Mouse (Mus musculus) embryo, embryonic 10 days (tissue): ENCODE data around the gene H2-Ob.

Source experiments
- DNase-seq: peaks from one replicate; pipeline ENCODE4 v3.0.0-alpha.2; 2015; ENCODE audit warnings: low spot score

H2-Ob gene

DNA sequence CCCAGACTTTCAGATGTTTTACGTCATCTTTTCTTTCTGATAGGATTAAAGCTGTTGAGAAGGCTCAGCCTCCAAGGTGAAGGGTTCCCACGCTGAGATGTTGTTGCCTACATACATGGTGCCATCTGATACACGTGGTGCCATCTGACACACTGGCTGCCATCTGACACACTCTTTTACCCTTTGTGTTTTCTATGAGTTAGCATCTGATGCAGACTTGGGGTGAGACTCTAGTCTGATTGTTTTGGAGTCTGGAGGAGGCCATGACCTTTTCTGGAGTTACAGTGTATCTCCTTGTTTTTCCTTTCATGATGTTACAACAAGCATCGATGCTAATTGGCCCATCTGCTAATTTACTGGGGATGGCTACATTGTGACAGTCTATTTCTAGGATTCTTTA, 6.0 kb downstream of the H2-Ob start:
- no peak for DNase-seq

DNA sequence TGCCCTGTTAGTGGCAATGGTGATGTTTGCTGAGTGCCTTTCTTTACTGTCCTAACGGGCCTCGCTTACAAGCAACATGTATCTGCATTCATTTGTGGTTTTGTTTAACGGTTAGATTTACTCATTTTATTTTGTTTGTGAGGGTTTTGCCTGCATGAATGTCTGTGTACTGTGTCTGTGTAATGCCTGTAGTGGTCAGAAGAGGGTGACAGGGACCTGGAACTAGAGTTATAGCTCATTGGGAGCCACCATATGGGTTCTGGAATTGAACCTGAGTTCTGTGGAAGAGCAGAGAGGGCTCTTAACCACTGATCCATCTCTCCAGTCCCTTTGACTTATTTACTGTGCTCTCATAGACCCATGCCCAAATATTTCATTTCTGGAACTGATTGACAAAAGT, 8.3 kb downstream of the H2-Ob start:
- no peak for DNase-seq

DNA sequence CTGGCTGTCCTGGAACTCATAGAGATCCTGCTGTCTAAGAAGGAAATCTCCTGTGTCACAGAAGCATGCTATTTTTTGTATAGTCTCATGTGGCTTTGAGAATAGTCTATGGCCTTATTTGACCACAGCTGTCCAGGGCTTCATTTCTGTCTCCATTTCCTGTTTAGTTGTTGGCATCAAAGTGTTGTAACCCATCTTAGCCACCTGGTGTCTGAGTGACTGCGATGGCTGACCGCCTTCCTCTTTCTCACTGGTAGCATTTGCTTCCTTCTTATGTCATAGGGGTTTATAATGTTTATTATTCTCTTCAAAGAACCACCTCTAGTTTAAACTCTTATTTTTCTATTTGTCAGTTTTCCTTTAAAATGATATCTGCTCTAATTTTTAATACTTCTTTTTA, 10.1 kb downstream of the H2-Ob start:
- no peak for DNase-seq

DNA sequence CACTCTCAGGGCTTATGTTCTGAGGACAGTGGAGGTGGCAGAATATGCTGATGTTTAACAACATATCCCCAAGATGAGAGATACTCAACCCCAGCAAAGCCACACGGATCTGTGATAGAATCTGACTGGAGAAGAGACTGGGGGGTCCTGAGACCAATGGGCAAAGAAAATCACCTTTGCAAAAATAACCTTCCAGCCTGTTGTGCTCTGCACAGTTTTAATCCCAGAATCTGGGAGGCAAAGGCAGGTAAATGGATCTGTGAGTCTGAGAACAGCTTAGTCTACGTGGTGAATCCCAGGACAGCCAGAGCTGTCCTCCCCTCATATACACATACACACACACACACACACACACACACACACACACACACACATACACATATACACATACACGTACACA, 10.7 kb downstream of the H2-Ob start:
- no peak for DNase-seq

DNA sequence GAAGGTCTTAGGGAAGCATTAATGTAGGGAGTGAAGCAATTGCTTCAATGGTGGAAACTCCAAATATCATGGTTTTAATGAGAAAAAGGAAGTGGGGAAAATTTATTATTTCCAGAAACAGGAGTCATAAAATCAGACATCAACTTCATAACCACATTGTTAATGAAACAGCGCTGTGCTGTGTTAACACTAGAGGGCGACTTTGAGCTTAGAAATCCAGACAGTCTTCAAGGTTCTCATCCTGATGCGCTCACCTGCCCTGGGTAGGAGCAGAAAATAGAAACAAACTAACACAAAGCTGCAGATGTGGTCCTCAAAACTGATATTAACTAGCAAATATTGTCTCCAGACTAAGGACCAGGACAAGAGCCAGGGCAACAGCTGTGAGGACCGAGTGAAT, 11.2 kb downstream of the H2-Ob start:
- DNase-seq, result peak; percentile 81

DNA sequence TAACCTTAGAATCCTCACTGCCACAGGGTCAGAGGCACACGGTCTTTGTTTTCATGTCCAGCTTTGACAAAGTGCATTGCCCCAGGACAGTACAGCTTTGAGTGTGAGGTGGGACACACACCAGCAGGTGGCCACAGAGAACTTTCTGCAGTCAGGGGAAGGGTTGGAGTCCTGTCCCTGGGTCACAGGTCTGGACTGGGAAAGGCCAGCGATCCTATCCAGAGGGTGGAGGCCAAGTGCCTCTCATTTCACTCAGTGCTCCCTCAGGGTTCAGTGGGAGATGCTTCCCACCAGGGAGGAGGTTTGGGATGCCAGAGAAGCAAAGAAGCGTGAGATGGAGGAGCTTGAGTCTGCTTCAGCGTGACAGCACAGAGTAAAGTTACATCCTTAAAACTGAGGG, 13.0 kb downstream of the H2-Ob start:
- peak; percentile 18 for DNase-seq

DNA sequence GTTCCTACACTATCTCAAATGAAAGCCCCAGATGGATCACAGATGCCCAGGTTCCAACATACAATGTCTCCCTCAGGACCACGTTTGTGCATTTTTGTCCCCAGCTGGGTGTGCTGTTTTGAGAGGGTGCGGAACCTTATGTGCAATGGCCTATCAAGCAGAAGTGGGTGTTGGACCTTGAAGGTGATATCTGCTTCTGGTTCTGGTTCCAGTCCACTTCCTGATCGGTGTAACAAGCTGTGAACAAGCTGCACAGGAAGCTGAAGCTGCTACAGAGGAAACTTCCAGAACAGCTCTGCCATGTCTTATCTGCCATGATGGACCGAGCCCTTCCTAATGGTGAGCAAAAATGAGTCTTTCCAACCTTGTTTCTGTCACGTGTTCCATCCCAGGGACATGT, 17.8 kb downstream of the H2-Ob start:
- DNase-seq, result no peak

DNA sequence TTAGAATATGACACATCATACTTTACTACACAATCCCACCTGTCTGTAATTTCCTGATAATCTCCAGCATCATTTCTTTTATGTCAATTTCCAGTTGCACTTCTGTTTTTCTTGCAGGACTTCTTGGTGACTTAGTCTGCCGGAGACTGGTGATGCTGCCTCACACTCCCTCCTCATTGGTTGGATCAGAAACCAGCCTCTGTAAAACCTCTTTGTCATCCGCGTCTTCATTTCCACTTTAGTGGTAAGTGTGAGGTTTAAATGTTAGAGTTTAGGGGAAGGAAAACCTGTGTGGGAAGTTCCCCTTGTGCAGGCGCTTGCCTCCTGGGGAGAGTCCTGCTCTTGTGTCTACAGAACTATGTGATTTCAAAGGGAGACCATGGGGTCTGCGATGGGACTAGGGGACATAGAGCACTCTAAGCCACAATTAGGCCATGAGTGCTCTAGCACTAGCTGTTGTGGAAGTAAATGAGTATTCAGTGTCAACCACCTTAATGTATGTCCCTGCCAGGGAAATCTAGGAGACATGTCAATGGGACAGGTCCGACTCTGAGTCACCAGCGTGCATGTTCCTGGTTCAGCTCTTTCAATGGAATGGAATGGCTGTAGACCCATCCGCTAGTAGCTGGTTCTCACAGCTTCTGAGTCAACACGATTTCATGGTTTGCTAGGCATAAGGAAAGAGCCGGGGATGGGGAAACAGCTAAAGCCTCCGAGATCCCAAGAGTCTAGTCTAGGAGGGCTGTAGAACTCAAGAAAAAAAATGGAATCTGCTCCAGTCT, 19.1 kb downstream of the H2-Ob start, which contains the start of gene H2-Ab1:
Gene H2-Ab1 (plus strand): TSS at position 96 of the 782 bp plus-strand sequence.
- peak; percentile 60 for DNase-seq

DNA sequence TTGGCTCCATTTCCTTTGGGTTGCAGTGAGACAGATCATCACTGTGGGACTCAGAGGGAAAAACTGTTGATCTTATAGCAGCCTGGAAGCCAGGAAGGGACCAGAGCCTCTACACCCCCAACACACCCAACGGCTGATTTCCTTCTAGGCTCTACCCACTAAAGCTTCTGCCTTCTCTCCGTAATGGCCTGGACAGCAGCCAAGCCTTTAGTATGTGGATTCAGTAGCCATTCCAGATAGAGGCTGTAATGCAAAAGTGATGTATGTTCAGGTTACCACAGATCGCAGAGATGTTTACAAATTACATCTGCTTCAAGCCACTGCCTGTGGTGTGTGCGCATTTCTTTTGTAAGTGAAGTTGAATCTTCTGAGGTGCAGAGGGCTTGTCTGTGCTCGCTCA, 21.8 kb downstream of the H2-Ob start:
- no peak for DNase-seq

DNA sequence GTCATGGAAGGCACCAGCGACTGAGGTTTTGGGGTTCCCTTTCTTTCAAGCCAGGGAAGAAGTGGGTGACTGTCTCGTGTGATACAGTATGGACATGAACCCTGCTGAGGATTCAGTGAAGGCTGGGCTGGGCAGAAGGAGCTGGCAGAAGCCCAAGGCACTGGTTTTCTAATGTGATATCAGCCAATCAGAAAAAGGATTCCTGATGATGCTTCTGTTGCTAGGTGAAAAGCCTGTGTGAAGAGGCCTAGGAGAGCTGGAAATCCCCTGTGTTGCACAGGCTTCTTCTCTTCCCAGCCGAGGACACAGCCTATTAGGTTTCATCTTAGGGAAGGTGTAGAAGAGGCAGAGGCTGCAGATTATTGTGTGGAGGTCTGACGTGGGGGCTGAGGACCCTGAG, 22.8 kb downstream of the H2-Ob start:
- DNase-seq, result peak; percentile 66

DNA sequence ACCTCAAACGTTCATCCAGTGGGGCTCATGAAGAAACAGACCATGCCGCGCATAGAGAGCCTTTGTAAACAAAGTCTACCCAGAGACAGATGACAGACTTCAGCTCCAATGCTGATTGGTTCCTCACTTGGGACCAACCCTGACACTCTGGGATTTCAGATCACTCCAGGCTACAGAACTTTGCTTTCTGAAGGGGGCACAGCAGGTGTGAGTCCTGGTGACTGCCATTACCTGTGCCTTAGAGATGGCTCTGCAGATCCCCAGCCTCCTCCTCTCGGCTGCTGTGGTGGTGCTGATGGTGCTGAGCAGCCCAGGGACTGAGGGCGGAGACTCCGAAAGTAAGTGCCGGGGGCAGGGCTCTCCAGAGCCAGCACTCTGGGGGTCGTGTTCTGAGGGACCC, 24.4 kb downstream of the H2-Ob start:
- peak; percentile 89 for DNase-seq

DNA sequence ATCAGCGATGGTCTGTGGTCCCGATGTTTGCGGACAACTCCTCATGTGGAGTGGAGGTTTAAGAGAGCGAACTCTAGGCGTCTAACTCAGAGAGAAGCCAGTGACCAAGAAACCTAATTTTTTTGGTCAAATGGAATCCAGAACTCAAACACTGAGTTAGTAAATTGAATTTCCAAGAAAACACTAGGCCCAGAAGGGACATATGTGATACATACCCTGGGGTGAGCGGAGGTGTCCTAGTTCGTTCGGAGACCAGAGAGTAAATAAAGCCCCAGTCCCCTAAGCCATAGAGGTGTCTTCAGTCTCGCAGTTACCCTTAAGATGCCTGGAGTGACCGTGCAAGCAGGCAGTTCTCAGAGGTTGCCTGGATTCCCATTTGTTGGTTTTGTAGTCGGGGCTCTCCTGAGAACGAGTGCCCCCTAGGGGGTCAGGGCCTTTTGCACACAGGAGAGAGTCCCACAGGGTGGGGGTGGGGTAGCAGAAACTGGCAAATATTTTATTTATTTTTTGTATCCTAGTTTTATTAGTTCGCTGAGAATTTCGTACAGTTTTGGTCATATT, 25.2 kb downstream of the H2-Ob start:
- DNase-seq, result peak; percentile 65

DNA sequence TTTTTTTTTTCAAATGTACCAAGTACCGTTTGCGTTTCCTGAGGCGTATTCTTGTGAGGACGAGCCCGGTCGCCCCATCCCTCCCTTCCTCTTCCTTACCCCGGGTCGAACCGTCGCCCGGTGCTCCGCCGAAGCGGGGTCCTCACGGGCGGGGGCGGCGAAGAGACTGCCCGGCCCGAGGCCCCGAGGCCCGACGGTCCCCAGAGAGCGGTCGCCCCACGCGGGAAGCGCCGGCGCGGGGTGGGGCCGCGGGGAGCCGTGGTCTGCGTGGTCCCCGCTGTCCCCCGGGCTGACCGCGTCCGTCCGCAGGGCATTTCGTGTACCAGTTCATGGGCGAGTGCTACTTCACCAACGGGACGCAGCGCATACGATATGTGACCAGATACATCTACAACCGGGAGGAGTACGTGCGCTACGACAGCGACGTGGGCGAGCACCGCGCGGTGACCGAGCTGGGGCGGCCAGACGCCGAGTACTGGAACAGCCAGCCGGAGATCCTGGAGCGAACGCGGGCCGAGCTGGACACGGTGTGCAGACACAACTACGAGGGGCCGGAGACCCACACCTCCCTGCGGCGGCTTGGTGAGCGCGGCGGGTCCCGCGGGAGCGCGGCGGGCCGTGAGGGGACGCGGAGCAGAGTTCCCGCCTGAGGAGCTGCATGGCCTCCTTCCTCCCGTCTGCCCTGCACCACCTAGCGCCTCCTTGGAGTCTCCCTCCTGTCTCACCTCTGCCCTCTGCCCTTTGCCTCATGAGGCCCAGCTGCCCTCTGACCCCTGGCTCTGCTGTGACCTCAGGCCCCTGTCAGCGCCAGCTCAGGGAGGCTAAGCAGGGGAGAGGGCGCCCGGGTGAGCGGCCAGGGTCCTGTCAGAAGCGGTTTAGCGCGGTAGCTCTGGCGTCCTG, 26.0 kb downstream of the H2-Ob start:
- DNase-seq, result peak; percentile 84

DNA sequence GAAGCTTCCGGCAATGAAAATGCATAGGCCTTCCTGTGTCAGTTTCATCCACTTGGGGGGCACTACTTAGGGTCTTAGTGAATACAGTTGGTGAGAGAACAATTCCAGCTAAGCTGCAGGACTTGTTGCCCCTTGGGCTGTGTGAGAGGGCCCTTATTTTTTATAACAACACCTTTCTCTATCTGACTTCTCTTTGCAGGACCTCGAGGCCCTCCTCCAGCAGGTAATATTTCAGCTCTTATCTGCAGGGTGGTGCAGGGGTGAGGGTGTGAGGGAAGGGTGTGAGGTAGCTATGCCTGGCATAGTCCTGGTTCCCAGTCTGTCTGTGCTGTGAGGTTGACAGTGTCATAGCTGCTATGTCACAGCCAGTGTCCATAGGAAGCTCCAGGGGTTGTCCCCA, 29.6 kb downstream of the H2-Ob start:
- DNase-seq, result no peak

DNA sequence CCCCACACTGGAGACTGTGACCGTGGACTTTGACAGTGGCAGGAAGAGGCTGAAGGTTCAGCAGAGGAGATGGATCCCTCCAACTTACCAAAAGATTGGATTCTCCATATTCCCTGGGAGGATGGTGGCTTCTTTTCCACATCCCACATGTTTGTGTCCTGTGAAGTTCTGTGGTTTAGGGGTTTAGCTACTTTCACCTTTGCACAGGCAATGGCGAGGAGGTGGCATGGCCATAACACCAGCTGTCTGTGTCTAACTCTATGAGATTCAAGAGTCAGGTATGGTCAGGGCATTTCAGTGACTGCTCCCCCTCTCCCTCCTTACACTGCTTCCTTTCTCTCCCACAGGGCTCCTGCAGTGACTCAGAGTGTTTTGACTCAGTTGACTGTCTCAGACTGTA, 30.0 kb downstream of the H2-Ob start:
- no peak for DNase-seq

DNA sequence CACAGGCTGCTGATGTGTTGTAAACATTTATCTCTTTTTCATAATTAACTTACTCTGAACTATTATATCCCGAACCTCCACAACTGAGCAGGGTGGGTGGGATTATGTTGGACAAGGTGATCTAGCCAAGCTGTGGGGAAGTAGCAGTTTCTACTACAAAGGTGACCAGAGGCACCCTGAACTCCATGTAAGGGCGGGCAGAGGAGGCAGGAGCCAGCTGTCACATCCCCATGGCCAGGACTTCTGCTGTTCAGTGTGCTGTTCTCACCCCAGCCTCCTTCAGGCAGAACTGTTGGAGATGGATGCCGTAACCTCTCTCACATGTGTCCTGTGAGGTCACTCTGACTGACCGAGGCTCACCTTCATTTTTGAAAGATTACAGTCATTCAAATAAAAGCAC, 31.1 kb downstream of the H2-Ob start:
- no peak for DNase-seq

DNA sequence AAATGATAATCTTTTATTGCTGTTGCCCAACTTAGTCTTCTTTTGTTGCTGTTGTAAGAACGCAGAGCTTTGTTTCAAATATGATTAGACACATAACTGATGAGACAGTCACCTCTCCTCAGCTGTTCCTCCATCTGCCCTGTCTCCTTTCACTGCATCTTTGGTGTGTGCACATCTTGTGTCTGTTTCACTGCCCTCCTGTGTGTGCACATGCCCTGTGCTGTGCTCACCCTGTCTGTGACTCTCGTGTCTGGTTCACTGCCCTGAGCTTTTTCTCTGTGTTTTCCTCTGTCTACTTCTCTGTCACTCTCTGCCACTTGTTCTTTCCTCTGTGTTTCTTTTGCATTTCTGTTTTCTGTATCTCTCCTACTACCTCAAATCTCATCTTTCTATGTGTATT, 31.5 kb downstream of the H2-Ob start:
- no peak for DNase-seq

DNA sequence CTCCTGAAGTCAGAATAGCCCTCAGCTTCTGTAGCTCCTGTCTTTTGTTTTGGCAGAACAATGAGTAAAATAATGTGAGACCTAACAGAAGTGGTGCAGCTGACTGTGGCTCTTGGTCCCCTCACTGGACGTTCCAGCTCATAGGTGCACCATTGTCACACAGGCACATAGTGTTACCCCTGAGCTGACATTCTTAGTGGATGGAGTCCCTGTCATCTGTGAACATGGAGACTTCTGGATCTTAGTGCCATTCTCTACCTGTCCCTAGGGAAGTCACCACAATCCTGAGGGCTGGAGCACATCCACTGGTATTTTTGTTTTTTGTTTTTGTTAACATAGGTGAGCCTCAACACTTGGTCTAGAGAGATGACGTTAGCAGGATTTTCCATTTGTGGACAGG, 32.2 kb downstream of the H2-Ob start:
- no peak for DNase-seq

DNA sequence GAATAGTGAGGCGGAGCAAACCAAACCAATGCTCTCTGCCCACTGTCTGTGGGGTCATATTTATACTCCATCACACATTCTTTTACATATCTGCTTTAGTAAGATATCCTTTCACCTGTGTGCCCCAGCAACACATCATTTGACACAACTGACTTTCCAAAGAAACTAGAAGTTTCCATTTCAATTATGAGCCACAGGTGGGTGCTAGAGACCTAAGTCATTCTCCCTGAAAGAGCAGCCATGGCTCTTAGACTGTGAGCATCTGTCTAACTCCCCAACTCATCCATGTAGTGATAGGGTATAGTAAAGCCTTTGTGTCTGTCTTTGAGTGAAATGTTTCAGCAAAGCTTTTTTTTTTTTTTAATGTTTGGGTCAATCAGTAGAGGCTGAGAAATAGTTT, 33.4 kb downstream of the H2-Ob start:
- DNase-seq, result no peak

DNA sequence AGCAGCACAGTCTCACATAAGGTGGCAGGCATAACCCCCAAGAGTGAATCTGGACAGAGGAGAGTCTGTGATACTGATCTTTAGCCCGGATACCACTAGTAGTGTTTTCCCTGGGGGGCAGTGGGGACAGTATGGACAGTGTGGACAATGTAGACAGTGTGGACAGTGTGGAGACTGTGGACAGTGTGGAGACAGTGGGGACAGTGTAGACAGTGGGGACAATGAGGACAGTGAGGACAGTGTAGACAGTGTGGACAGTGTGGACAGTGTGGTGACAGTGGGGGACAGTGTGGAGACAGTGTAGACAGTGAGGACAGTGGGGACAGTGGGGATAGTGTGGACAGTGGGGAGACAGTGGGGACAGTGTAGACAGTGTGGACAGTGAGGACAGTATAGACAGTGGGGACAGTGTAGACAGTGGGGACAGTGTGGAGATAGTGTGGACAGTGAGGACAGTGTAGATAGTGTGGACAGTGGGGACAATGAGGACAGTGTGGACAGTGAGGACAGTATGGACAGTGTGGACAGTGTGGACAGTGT, 41.9 kb downstream of the H2-Ob start:
- no peak for DNase-seq

DNA sequence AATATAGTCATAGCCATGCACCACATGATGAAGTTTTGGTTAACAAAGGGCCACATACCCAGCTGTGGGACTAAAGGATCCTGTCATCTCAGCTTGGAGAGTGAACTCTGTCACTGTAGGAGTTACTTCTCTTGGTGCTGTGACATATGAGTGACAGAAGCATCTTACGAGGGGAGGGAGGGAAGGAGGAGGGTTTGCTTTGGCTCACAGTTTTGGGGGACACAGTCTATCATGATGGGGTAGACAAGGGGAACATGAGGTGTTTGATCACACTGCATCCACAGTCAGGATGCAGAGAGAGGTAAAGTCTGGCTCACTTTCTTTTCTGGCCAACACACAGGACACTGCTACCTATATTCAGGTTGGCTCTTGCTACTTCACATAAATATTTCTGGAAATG, 43.1 kb downstream of the H2-Ob start:
- DNase-seq, result no peak

DNA sequence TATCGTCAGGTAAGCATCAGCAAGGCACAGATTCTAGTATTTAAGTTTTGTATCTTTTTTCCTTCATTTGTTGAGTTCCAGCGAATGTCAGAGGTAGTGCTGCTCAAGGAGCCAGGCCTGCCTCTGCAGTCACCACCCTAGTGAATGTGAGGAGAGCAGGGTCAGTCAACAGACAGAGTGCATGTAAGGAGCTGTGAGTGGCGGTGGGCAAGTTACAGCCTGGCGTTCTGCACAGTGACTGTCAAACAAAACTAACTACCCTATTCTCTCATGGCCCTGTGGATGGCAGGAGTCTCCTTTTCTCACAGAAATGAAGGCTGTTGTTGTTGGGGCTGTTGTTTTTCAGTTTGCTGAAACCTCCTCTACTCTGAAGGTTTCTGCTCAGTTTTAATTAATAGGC, 46.7 kb downstream of the H2-Ob start:
- DNase-seq, result no peak

DNA sequence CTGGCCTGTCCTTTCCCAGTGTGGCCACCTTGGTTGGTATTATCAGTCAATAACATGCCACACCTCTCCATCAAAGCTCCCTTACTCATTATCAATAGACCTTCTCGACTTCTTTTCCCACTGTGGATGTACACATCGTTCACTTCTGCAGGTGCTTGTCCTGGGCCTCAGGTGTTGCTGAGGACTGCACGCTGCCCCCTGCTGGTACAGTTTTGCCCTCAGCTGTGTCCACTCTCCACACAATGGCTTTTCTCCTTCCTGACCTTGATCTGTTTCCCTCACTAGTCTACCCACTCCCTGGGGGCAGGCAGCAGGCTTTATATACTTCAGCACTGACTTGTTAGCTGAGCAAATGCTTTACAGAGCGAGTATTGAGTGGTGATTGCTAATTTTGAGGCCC, 47.1 kb downstream of the H2-Ob start:
- peak; percentile 43 for DNase-seq
